Mouse (Mus musculus): ENCODE results near the gene Fancc.

DNA sequence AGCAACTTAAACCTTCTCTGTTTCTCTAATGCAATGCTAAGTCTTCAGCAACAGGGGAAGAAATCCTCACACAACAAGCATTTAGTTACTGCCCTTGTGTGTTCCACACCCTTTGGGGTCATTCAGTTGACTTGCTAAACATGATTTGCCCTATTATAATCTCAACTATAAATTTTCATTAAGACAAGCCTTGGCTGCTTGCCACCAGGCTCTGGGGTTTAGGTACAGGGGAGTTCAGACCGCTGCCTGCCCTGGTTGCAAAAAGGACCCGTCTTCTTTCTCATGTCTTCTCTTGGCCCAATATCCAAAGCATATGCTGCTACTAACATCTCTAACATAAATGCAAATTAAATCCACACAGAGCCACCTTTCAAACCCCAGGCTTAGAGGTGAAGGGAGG, 27.0 kb upstream of the Fancc start:
- no peak for TF ChIP-seq GATA1 (IDR thresholded peaks at IDR 0.05; ENCODE audit: borderline replicate concordance, low read length)
- TF ChIP-seq FLI1 (IDR thresholded peaks at IDR 0.05; ENCODE audit: low read length): no peak
